In the genomic region with DNA sequence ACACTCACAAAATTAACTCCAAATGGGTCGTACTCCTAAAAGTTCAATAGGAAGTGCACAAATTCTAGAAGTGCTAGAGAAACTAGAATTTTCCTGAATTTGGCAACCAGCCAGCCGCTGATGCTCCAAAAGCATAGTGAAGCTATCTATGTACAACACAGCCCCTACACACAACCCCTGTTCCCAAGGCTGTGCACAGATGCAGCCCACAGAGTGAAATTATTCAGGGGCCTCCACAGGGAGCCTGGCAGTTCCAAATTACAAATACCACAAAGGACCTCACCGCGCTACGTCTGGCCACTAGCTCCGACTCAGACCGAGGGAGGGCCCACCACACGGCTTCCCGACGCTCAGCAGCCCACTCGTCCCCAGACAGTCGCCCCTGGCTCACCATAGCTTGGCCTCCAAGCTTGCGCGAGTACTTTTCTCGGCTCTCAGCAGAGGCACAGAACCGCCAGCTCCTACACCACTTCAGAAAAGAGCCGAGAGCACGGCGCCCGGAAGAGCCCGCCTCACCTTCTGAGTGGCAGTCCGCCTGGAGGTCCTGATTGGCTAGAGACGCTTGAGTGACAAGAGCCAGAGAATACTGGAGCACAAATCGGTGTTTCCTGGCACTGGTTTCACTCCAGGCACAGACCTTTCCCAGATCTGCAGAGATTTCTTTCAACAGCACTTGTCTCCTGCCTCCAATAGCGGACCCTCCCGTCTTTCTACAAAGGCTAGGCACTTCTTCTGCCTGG, we compare ENCODE assay signal across 8 mouse cellular contexts. TPM values are rescaled to one million over a fixed set of nuclear protein-coding genes. Genes with fewer than 3 reads are reported as not detected.
A peak's percentile ranks its signal among the peaks of the same experiment; 100 is the strongest.
DNase-seq lines count a peak whose midpoint lies in the region; ATAC-seq lines count a peak whose summit lies in the region.

No protein-coding gene starts in this region.

- peaks cover 24% of the 10 kb centered on the region for H3K4me1 ChIP-seq in hindbrain, embryonic 13.5 days (replicated peaks)

- ATAC-seq in hindbrain, embryonic 13.5 days (ENCODE audit: low FRiP score) = peak; percentile 98

- H3K27me3 ChIP-seq in hindbrain, embryonic 13.5 days = no peaks in the 10 kb centered on the region

- peak; percentile 96 for DNase-seq in R1 (ENCODE audit: low read depth, low spot score)
- DNase-seq in cerebellum, postnatal 10 days = peak; percentile 95 to 96
- DNase-seq in frontal cortex, postnatal 25 days (ENCODE audit: low spot score in 2 of 2) = peak; percentile 76 to 79
- peak; percentile 88 to 96 for DNase-seq in layer of hippocampus, postnatal 14 days (ENCODE audit: low spot score in 2 of 2)
- DNase-seq in lung, postnatal 10 days = peak; percentile 93
- peak; percentile 77 for DNase-seq in ovary, postnatal 14 days (ENCODE audit: low spot score)
- DNase-seq in thymus, postnatal 10 days (ENCODE audit: low spot score in 2 of 2) = peak; percentile 76 to 87

- peak overlapping the region; percentile 90 for H3K9ac ChIP-seq in hindbrain, embryonic 13.5 days

- peak overlapping the region; percentile 73 for H3K4me3 ChIP-seq in hindbrain, embryonic 13.5 days

- H3K27ac ChIP-seq in hindbrain, embryonic 13.5 days = peak overlapping the region; percentile 98

- H3K4me2 ChIP-seq in hindbrain, embryonic 13.5 days = peak overlapping the region; percentile 60

- WGBS in hindbrain, embryonic 13.5 days = 2% methylated on average over 26 of the region's 26 CpGs

- H3K36me3 ChIP-seq in hindbrain, embryonic 13.5 days = peaks cover 21% of the 10 kb centered on the region

- peaks cover 24% of the 10 kb centered on the region for H3K9me3 ChIP-seq in hindbrain, embryonic 13.5 days

RNA-seq across cellular contexts. Expression of a gene that starts 58.1 kb away (rescaled TPM):
- 0.08 TPM in 1 of 2 replicates, not detected in the other for polyA plus RNA-seq in hindbrain, embryonic 13.5 days (2015; fragmentation: Nextera tagmentation; extraction: Ambion mirVana)
- total RNA-seq in layer of hippocampus, postnatal 14 days (2021) = not detected

Comparison
In these comparisons a context has a peak if more than half of its experiments do, and no peak if none do; other contexts are left out.
1. Peak in every context shown above with its lines: DNase-seq, ATAC-seq, H3K4me3 ChIP-seq and H3K27ac ChIP-seq.